Mouse (Mus musculus) midbrain, embryonic 12.5 days (tissue): Measurements from ENCODE around the gene Tmem25. TPM values are rescaled to one million over a fixed set of nuclear protein-coding genes. Genes with fewer than 3 reads are reported as not detected.
"Not testable (repeated sequence)": the region's sequence is repeated elsewhere in the genome, so short reads cannot be mapped to it uniquely, and the experiment has no call there.

Experiments used
- ATAC-seq: fragments of 200-750 bp; cut with Nextera tagmentation; 2 replicates; pipeline ENCODE4 v1.8.0; 2017; ENCODE audit warnings: low read depth, moderate TSS enrichment, moderate library complexity; ENCODE audit not compliant: low FRiP score
- H3K27ac ChIP-seq: fragments of 300-500 bp; sonication (generic); replicated peaks from 2 replicates; pipeline ENCODE4 v1.5.1; 2016; ENCODE audit warnings: mild to moderate bottlenecking
- H3K27me3 ChIP-seq: fragments of 300-500 bp; sonication (generic); 2 replicates; pipeline ENCODE4 v1.6.1; 2016; ENCODE audit warnings: mild to moderate bottlenecking
- H3K36me3 ChIP-seq: fragments of 300-500 bp; sonication (generic); 2 replicates; pipeline ENCODE4 v1.6.1; 2016
- H3K4me1 ChIP-seq: fragments of 300-500 bp; sonication (generic); 2 replicates; pipeline ENCODE4 v1.6.1; 2016
- H3K4me2 ChIP-seq: fragments of 300-500 bp; sonication (generic); replicated peaks from 2 replicates; pipeline ENCODE4 v1.6.1; 2016; ENCODE audit warnings: mild to moderate bottlenecking, moderate library complexity
- H3K4me3 ChIP-seq: fragments of 300-500 bp; sonication (generic); 2 replicates; pipeline ENCODE4 v1.5.1; 2016; ENCODE audit warnings: mild to moderate bottlenecking
- H3K9ac ChIP-seq: fragments of 300-500 bp; sonication (generic); replicated peaks from 2 replicates; pipeline ENCODE4 v1.6.1; 2016; ENCODE audit warnings: mild to moderate bottlenecking, moderate library complexity
- H3K9me3 ChIP-seq: fragments of 300-500 bp; sonication (generic); 2 replicates; pipeline ENCODE4 v1.6.1; 2016; ENCODE audit warnings: mild to moderate bottlenecking
- WGBS: fragments of 180-500 bp; shearing (Covaris S2); methylation state at CpG from one replicate; pipeline ENCODE4 v1.1.7; 2016; 5-methylcytosine and 5-hydroxymethylcytosine counted together
- polyA plus RNA-seq: library from polyadenylated mRNA; unstranded; fragments of >200 nt; fragmentation: Nextera tagmentation; extraction: Ambion mirVana; gene quantifications from 2 replicates; pipeline ENCODE4 v1.2.1, GENCODE M21; 2016

Tmem25 gene
- polyA plus RNA-seq, 1 experiment from 2014 or later: 5.9 TPM

DNA sequence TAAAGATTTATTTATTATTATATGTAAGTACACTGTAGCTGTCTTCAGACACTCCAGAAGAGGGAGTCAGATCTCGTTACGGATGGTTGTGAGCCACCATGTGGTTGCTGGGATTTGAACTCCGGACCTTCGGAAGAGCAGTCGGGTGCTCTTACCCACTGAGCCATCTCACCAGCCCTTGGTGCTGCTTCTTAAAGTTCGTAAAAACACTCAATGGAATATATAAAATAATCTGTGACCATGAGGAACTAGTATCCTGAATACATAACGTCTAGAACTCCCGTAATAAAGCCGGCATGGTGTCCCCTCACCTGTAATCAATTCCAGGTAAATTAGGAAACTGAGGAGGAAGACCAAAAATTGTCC lies 31.1 kb downstream of the Tmem25 start:
- Histone ChIP-seq H3K4me1 (peaks cover 19% of the 10 kb centered on the region), H3K27ac (peak overlapping the region; percentile 95; the same call in 1 of the 2 replicates), H3K4me2 (peak overlapping the region; percentile 92), H3K4me3 (peak overlapping the region; percentile 100)
- 46% methylated on average over 7 of the region's 9 CpGs for WGBS
- H3K27me3 ChIP-seq, H3K9me3 ChIP-seq, H3K9ac ChIP-seq, H3K36me3 ChIP-seq, ATAC-seq: not testable (repeated sequence)

DNA sequence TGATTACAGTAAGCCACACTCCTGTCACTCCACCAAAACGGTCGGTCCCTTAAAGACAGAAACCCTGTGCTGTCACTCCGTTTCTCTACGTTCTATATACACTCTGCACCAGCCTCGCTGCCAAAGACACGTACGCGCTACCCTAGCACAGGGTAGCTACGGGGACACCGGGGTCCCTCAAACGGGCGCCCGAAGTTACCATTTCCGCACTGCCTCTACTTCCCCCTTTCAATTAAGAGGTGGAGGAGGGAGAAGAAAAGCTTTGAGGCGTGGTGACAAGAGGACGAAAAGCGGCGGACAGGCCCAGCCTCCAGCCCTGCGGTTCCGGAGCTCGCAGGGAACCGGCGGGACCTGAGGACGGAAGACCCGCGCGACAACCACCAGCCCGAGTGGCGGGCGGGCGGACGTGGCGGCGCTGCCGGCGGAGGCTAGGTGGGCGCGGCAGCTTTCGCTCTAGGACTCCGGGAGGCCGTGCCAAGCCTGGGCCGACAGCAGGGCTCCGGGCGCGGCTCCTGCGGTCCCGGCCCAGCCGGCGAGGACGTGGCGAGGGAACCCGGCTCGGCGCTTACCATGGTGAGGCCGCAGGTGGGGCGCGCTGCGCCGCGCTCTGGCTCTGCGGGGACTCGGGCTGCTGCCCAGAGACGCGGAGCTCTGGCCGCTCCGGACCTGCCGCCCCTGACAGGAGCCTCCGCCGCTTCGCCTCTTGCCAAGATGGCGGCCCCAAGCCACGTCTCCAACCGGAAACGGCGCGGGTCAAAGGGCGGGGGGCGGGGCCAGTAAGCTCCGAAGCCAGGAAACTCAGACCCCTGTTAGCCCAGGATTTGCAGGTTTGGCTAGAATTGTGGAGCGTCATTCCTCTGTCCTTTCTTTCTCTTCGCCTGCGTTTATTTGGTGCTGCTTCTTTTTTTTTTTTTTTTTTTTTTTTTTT lies 31.7 kb downstream of the Tmem25 start, which contains the start of the genes Arcn1 and Ift46:
Gene Arcn1, minus strand, starts transcription at position 745 of the 928 bp plus-strand sequence.
Gene Ift46, plus strand, starts transcription at position 808 of the 928 bp plus-strand sequence.
- H3K27ac ChIP-seq: peak within 1 kb of the TSS; percentile 95

DNA sequence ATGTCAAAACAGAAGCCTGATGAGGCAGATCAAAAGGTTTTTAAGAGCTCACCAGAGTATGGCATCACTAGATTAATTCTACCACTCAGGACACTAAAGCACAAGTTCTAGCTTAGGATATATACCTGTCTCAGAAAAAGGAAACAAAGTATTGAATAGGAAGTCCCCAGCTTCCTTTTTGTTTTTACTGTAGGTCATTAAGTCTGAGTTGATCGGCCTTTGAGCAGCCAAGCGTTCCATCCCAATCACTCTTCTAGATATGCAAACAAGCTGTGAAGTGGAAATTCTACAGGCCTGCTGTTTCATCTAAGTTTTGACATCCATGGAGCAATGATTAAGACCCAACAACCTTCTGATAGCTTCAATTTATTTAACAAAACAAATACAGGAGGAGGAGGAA lies 38.2 kb downstream of the Tmem25 start:
- WGBS: 88% methylated on average over 2 of the region's 2 CpGs
- Histone ChIP-seq H3K9me3 (no peaks in the 10 kb centered on the region), H3K36me3 (peaks cover 31% of the 10 kb centered on the region), H3K4me1 (peaks cover 8% of the 10 kb centered on the region; the same call in 1 of the 2 replicates), H3K4me2 (no peak overlapping the region), H3K9ac (no peak overlapping the region), H3K4me3 (no peak overlapping the region), H3K27me3 (no peaks in the 10 kb centered on the region), H3K27ac (no peak overlapping the region)
- no peak for ATAC-seq

More for the DNA sequence above, 31.7 kb downstream of the Tmem25 start, which contains the start of the genes Arcn1 and Ift46:
- under 1% methylated on average over 82 of the region's 82 CpGs for WGBS
- no peaks in the 10 kb centered on the region for H3K27me3 ChIP-seq
- peak within 1 kb of the TSS; percentile 96 for H3K9ac ChIP-seq
- H3K4me2 ChIP-seq: peak within 1 kb of the TSS; percentile 92
- peak within 1 kb of the TSS; percentile 100 for H3K4me3 ChIP-seq
- no peaks in the 10 kb centered on the region for H3K9me3 ChIP-seq
- H3K4me1 ChIP-seq: peaks cover 19% of the 10 kb centered on the region
- peak; percentile 93 for ATAC-seq
- H3K36me3 ChIP-seq: no peaks in the 10 kb centered on the region

GRCm38 (mm10) chr9:44748473-44748872 lies 50.6 kb downstream of the Tmem25 start:
- Histone ChIP-seq H3K27ac (no peak overlapping the region), H3K4me2 (no peak overlapping the region), H3K36me3 (peaks cover 86% of the 10 kb centered on the region), H3K27me3 (no peaks in the 10 kb centered on the region), H3K9me3 (no peaks in the 10 kb centered on the region), H3K4me3 (no peak overlapping the region), H3K9ac (no peak overlapping the region), H3K4me1 (no peaks in the 10 kb centered on the region)
- WGBS: 92% methylated on average over 7 of the region's 7 CpGs
- no peak for ATAC-seq

DNA sequence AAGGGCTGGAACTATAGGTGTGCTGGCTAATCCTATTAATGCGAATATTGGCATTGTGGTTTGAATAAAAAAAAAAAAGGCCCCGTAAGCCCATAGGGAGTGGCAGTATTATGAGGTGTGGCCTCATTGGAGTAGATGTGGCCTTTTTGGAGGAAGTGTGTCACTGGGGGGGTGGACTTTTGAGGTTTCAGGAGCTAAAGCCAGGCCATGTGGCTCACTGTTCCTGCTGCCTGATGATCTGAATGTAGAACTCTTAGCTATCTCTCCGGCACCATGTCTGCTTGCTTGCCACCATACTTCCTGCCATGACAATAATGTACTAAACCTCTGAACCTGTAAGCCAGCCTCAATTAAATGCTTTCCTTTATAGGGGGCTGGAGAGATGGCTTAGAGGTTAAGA lies 51.8 kb downstream of the Tmem25 start:
- Histone ChIP-seq H3K36me3 (peaks cover 90% of the 10 kb centered on the region), H3K9ac (no peak overlapping the region), H3K4me2 (no peak overlapping the region), H3K4me3 (no peak overlapping the region), H3K27ac (no peak overlapping the region), H3K9me3 (no peaks in the 10 kb centered on the region), H3K27me3 (no peaks in the 10 kb centered on the region), H3K4me1 (no peaks in the 10 kb centered on the region)
- no peak for ATAC-seq
- WGBS: 98% methylated on average over 3 of the region's 3 CpGs

GRCm38 (mm10) chr9:44746666-44747065 lies 52.4 kb downstream of the Tmem25 start:
- Histone ChIP-seq H3K4me2 (no peak overlapping the region), H3K4me1 (no peaks in the 10 kb centered on the region), H3K36me3 (peaks cover 85% of the 10 kb centered on the region), H3K4me3 (no peak overlapping the region), H3K9ac (no peak overlapping the region), H3K27ac (no peak overlapping the region), H3K27me3 (no peaks in the 10 kb centered on the region), H3K9me3 (no peaks in the 10 kb centered on the region)
- WGBS: 96% methylated on average over 3 of the region's 3 CpGs
- no peak for ATAC-seq

DNA sequence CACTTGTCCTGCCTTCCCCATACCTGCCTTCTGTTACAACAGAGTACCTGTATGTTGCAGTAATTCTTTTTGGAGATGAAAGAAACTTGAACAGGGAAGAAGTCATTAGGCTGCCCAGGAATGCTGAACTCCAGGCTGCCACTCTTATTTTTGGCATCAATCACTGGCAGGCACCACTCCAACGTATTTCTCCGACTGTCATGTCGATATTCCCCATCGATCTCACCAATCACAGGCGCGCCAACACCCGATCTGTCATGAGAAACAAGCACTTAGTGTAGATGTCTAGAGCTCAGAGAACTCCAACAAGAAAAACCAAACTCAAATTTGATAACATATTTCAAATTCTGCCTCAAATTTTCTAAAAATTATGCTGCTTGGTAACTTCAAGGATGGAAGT lies 53.7 kb downstream of the Tmem25 start:
- no peak for ATAC-seq
- 97% methylated on average over 7 of the region's 7 CpGs for WGBS
- H3K27ac ChIP-seq: no peak overlapping the region
- H3K9me3 ChIP-seq: no peaks in the 10 kb centered on the region
- no peaks in the 10 kb centered on the region for H3K27me3 ChIP-seq
- H3K9ac ChIP-seq: no peak overlapping the region
- no peaks in the 10 kb centered on the region for H3K4me1 ChIP-seq
- H3K4me3 ChIP-seq: no peak overlapping the region
- H3K36me3 ChIP-seq: peaks cover 80% of the 10 kb centered on the region
- H3K4me2 ChIP-seq: no peak overlapping the region

Other genes with a start within 250 kb of the Tmem25 start
- gene Cxcr5, start 237.4 kb downstream of the Tmem25 start, polyA plus RNA-seq: not detected in 2 replicates
- gene Ddx6, start 194.4 kb downstream of the Tmem25 start, polyA plus RNA-seq: 23.8 and 25.2 TPM in 2 replicates
- not detected in 2 replicates for gene Treh, start 126.1 kb downstream of the Tmem25 start, polyA plus RNA-seq
- 72.8 and 74.5 TPM in 2 replicates for gene Phldb1, start 64.1 kb downstream of the Tmem25 start, polyA plus RNA-seq
- 175 and 179 TPM in 2 replicates for gene Arcn1, start 31.5 kb downstream of the Tmem25 start, polyA plus RNA-seq
- 156 TPM in 2 replicates for gene Ift46, start 31.4 kb downstream of the Tmem25 start, polyA plus RNA-seq
- gene Ttc36, start 3.8 kb upstream of the Tmem25 start, polyA plus RNA-seq: not detected in 2 replicates
- 32.3 and 32.8 TPM in 2 replicates for gene Kmt2a, start 82.0 kb upstream of the Tmem25 start, polyA plus RNA-seq
- gene Atp5l, start 121.4 kb upstream of the Tmem25 start, polyA plus RNA-seq: 524 and 532 TPM in 2 replicates
- 34.6 and 35.4 TPM in 2 replicates for gene Ube4a, start 166.3 kb upstream of the Tmem25 start, polyA plus RNA-seq
- gene Cd3g, start 181.1 kb upstream of the Tmem25 start, polyA plus RNA-seq: not detected in 2 replicates
- gene Cd3d, start 182.5 kb upstream of the Tmem25 start, polyA plus RNA-seq: not detected in 2 replicates
- not detected in 2 replicates for gene Cd3e, start 210.3 kb upstream of the Tmem25 start, polyA plus RNA-seq
- 0.67 and 0.98 TPM in 2 replicates for gene Mpzl2, start 240.5 kb upstream of the Tmem25 start, polyA plus RNA-seq